Mouse (Mus musculus): Measurements from ENCODE around the gene 4933405L10Rik. TPM values are rescaled to one million over a fixed set of nuclear protein-coding genes. Genes with fewer than 3 reads are reported as not detected.

The 4933405L10Rik gene
- polyA plus RNA-seq (2014; fragmentation: Illumina TruSeq; extraction: RNeasy Lipid Tissue Mini Kit (QIAGEN cat#74804); ENCODE audit: low read depth, low replicate concordance) = not detected

DNA sequence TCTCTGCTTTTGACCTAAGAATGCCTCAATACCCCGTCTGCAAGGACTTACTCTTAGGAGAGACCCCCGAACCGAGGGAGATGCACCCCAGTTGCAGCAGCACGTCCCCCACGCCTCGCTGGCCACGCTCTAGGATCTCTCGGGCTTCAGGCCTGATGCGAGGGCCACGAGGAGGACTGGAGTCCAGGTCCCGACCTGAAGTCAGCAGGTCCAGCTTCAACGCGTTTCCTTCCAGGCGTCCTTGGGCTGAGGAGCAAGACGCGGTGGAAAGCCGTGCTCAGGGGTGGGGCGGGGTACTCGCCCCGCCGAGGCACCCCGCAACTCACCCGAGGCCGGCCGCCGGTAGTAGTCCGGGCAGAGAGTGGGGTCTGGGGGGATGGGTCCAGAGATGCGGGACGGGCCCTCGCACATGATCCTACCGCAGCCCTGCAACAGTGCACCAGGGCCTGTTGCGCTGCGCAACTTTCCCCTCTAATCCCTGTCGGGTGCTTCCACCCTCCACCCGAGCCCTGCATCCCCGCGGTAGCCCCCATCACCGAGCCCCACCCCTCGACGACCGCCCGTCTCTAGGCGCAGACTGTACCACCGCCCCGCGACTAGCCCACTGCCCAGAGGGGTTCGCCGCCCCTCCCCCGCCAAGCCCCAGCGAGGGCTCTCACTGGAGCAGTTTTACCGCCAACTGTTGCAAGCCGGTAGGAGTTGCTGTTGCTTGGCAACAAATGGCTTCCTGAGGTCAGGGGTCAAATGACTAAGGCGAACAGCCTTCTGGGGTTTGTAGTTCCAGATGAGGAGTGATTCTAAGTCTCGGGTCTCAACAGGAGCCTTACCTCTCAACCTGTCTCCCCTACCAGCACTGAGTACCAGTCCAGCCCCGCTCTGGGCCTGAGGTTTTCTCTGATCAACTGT, at the start of gene 4933405L10Rik, which contains the start of gene Enkd1:
TSS of gene 4933405L10Rik (plus strand) at position 158 of the 906 bp plus-strand sequence.
TSS of gene Enkd1 (minus strand) at position 713 of the 906 bp plus-strand sequence.

DNA sequence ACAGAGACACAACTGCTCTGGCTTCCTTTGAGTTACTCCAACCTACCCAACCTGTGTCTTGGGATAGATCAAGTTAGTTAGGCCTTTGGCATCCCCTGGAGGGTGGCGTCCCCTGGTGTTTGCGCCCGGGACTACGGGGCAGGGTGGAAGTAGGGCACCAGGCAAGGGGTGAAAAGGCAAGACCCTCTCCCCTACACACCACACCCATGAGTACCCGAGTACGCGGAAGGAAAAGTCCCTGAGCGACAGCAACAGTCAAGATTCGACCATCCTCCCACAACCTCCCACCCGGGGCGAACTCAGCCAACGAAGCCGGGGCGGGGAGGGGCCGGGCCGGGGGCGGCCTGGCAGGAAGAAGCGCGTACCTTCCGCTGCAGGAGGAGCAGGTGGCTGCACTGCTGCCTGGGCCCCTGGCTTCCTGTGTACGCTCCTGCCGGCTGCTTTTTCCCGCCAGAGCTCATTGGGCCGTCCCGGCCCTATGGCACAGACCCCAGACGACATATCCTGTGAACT, 21.6 kb upstream of the 4933405L10Rik start, which contains the start of gene Carmil2:
TSS of gene Carmil2 (plus strand) at position 479 of the 513 bp plus-strand sequence.

DNA sequence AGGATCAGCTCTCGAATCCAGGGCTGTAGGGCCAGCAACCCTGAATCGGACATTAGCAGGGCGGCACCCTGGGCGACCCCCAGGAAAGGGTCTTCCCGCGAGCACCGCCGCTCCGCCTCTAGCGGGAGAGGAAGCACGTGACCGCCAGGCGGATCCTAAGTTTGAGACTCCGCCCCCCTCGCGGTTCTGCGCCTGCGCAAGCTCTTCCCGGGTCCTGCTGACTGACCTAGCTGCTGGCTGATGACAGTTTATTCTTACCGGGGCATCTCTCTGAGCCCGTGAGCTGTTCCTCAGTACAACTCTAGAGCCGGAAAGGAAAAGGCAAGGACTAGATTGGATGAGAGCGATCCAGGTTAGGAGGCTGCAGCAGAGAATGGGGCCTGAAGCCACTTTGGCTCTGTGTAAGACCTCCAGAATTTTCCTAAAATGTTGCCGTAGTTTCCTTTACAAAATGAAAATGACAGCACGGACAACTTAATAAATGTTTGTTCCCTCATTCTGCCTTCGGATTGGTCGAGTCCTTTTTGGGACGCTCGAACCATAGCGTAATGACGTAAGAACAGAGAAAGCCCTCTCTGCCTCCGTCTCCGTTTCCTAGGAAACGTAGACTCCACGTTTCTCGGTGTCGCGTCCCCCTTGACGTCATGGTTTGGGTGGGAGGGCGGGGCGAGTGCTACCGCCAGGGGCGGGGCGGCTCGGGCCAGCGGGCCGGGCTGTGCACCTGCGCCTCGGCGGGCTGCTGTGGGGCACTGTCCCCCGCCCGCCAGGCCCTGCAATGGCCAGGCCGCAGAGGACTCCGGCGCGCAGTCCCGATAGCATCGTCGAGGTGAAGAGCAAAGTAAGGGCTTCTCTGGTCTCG, 6.3 kb upstream of the 4933405L10Rik start, which contains the start of the genes Acd and Pard6a:
TSS of gene Acd (minus strand) at position 137 of the 859 bp plus-strand sequence.
TSS of gene Pard6a (plus strand) at position 183 of the 859 bp plus-strand sequence.

GRCm38 (mm10) chr8:105758277-105759108, 51.0 kb downstream of the 4933405L10Rik start, which contains the start of gene Gfod2:
TSS of gene Gfod2 (minus strand) at chr8:105758664.

Other genes with a start within 250 kb of the 4933405L10Rik start
- gene Tppp3, start 236.1 kb upstream of the 4933405L10Rik start, polyA plus RNA-seq (2014; fragmentation: Illumina TruSeq; extraction: RNeasy Lipid Tissue Mini Kit (QIAGEN cat#74804); ENCODE audit: low read depth, low replicate concordance) = not detected
- 0.29 TPM for gene Zdhhc1, start 210.8 kb upstream of the 4933405L10Rik start, polyA plus RNA-seq (2014; fragmentation: Illumina TruSeq; extraction: RNeasy Lipid Tissue Mini Kit (QIAGEN cat#74804); ENCODE audit: low read depth, low replicate concordance)
- not detected for gene Hsd11b2, start 188.9 kb upstream of the 4933405L10Rik start, polyA plus RNA-seq (2014; fragmentation: Illumina TruSeq; extraction: RNeasy Lipid Tissue Mini Kit (QIAGEN cat#74804); ENCODE audit: low read depth, low replicate concordance)
- gene Atp6v0d1, start 141.6 kb upstream of the 4933405L10Rik start, polyA plus RNA-seq (2014; fragmentation: Illumina TruSeq; extraction: RNeasy Lipid Tissue Mini Kit (QIAGEN cat#74804); ENCODE audit: low read depth, low replicate concordance) = 22.2 TPM
- gene Ripor1, start 102.4 kb upstream of the 4933405L10Rik start, polyA plus RNA-seq (2014; fragmentation: Illumina TruSeq; extraction: RNeasy Lipid Tissue Mini Kit (QIAGEN cat#74804); ENCODE audit: low read depth, low replicate concordance) = 0.77 TPM
- 30.2 TPM for gene Ctcf, start 71.1 kb upstream of the 4933405L10Rik start, polyA plus RNA-seq (2014; fragmentation: Illumina TruSeq; extraction: RNeasy Lipid Tissue Mini Kit (QIAGEN cat#74804); ENCODE audit: low read depth, low replicate concordance)
- not detected for gene Agrp, start 70.3 kb upstream of the 4933405L10Rik start, polyA plus RNA-seq (2014; fragmentation: Illumina TruSeq; extraction: RNeasy Lipid Tissue Mini Kit (QIAGEN cat#74804); ENCODE audit: low read depth, low replicate concordance)
- gene Carmil2, start 21.4 kb upstream of the 4933405L10Rik start, polyA plus RNA-seq (2014; fragmentation: Illumina TruSeq; extraction: RNeasy Lipid Tissue Mini Kit (QIAGEN cat#74804); ENCODE audit: low read depth, low replicate concordance) = not detected
- 1.8 TPM for gene Acd, start 6.6 kb upstream of the 4933405L10Rik start, polyA plus RNA-seq (2014; fragmentation: Illumina TruSeq; extraction: RNeasy Lipid Tissue Mini Kit (QIAGEN cat#74804); ENCODE audit: low read depth, low replicate concordance)
- not detected for gene Pard6a, start 6.5 kb upstream of the 4933405L10Rik start, polyA plus RNA-seq (2014; fragmentation: Illumina TruSeq; extraction: RNeasy Lipid Tissue Mini Kit (QIAGEN cat#74804); ENCODE audit: low read depth, low replicate concordance)
- gene Enkd1, start 555 bp downstream of the 4933405L10Rik start, polyA plus RNA-seq (2014; fragmentation: Illumina TruSeq; extraction: RNeasy Lipid Tissue Mini Kit (QIAGEN cat#74804); ENCODE audit: low read depth, low replicate concordance) = not detected
- gene Gfod2, start 51.0 kb downstream of the 4933405L10Rik start, polyA plus RNA-seq (2014; fragmentation: Illumina TruSeq; extraction: RNeasy Lipid Tissue Mini Kit (QIAGEN cat#74804); ENCODE audit: low read depth, low replicate concordance) = 0.69 TPM
- 14.9 TPM for gene Ranbp10, start 119.7 kb downstream of the 4933405L10Rik start, polyA plus RNA-seq (2014; fragmentation: Illumina TruSeq; extraction: RNeasy Lipid Tissue Mini Kit (QIAGEN cat#74804); ENCODE audit: low read depth, low replicate concordance)
- not detected for gene Tsnaxip1, start 120.1 kb downstream of the 4933405L10Rik start, polyA plus RNA-seq (2014; fragmentation: Illumina TruSeq; extraction: RNeasy Lipid Tissue Mini Kit (QIAGEN cat#74804); ENCODE audit: low read depth, low replicate concordance)
- gene Cenpt, start 145.6 kb downstream of the 4933405L10Rik start, polyA plus RNA-seq (2014; fragmentation: Illumina TruSeq; extraction: RNeasy Lipid Tissue Mini Kit (QIAGEN cat#74804); ENCODE audit: low read depth, low replicate concordance) = 0.37 TPM
- 6.8 TPM for gene Thap11, start 147.5 kb downstream of the 4933405L10Rik start, polyA plus RNA-seq (2014; fragmentation: Illumina TruSeq; extraction: RNeasy Lipid Tissue Mini Kit (QIAGEN cat#74804); ENCODE audit: low read depth, low replicate concordance)
- gene Nutf2, start 152.9 kb downstream of the 4933405L10Rik start, polyA plus RNA-seq (2014; fragmentation: Illumina TruSeq; extraction: RNeasy Lipid Tissue Mini Kit (QIAGEN cat#74804); ENCODE audit: low read depth, low replicate concordance) = 30.8 TPM
- 2.3 TPM for gene Edc4, start 173.2 kb downstream of the 4933405L10Rik start, polyA plus RNA-seq (2014; fragmentation: Illumina TruSeq; extraction: RNeasy Lipid Tissue Mini Kit (QIAGEN cat#74804); ENCODE audit: low read depth, low replicate concordance)
- not detected for gene Nrn1l, start 185.9 kb downstream of the 4933405L10Rik start, polyA plus RNA-seq (2014; fragmentation: Illumina TruSeq; extraction: RNeasy Lipid Tissue Mini Kit (QIAGEN cat#74804); ENCODE audit: low read depth, low replicate concordance)
- 5.1 TPM for gene Pskh1, start 192.8 kb downstream of the 4933405L10Rik start, polyA plus RNA-seq (2014; fragmentation: Illumina TruSeq; extraction: RNeasy Lipid Tissue Mini Kit (QIAGEN cat#74804); ENCODE audit: low read depth, low replicate concordance)
- gene Ctrl, start 226.2 kb downstream of the 4933405L10Rik start, polyA plus RNA-seq (2014; fragmentation: Illumina TruSeq; extraction: RNeasy Lipid Tissue Mini Kit (QIAGEN cat#74804); ENCODE audit: low read depth, low replicate concordance) = not detected
- 2.1 TPM for gene Psmb10, start 230.8 kb downstream of the 4933405L10Rik start, polyA plus RNA-seq (2014; fragmentation: Illumina TruSeq; extraction: RNeasy Lipid Tissue Mini Kit (QIAGEN cat#74804); ENCODE audit: low read depth, low replicate concordance)
- gene Lcat, start 235.7 kb downstream of the 4933405L10Rik start, polyA plus RNA-seq (2014; fragmentation: Illumina TruSeq; extraction: RNeasy Lipid Tissue Mini Kit (QIAGEN cat#74804); ENCODE audit: low read depth, low replicate concordance) = 108 TPM